Mouse (Mus musculus) heart, embryonic 12.5 days (tissue): Measurements from ENCODE around the gene Sash1. TPM values are rescaled to one million over a fixed set of nuclear protein-coding genes. Genes with fewer than 3 reads are reported as not detected.
"Not testable (repeated sequence)": the region's sequence is repeated elsewhere in the genome, so short reads cannot be mapped to it uniquely, and the experiment has no call there.

ENCODE experiments used
- ATAC-seq: fragments of 200-750 bp; cut with Nextera tagmentation; 2 replicates; pipeline ENCODE4 v1.8.0; 2017; ENCODE audit warnings: moderate TSS enrichment, moderate library complexity; ENCODE audit not compliant: insufficient number of reproducible peaks, low FRiP score
- H3K27ac ChIP-seq: fragments of 300-500 bp; sonication (generic); 2 replicates; pipeline ENCODE4 v1.5.1; 2016; ENCODE audit warnings: mild to moderate bottlenecking, moderate library complexity; ENCODE audit not compliant: poor library complexity, severe bottlenecking
- H3K27me3 ChIP-seq: fragments of 300-500 bp; sonication (generic); replicated peaks from 2 replicates; pipeline ENCODE4 v1.6.1; 2016; ENCODE audit warnings: mild to moderate bottlenecking, moderate library complexity
- H3K36me3 ChIP-seq: fragments of 300-500 bp; sonication (generic); 2 replicates; pipeline ENCODE4 v1.6.1; 2016; ENCODE audit warnings: mild to moderate bottlenecking, moderate library complexity
- H3K4me1 ChIP-seq: fragments of 300-500 bp; sonication (generic); replicated peaks from 2 replicates; pipeline ENCODE4 v1.6.1; 2016; ENCODE audit warnings: mild to moderate bottlenecking
- H3K4me2 ChIP-seq: fragments of 300-500 bp; sonication (generic); 2 replicates; pipeline ENCODE4 v1.6.1; 2016; ENCODE audit warnings: mild to moderate bottlenecking, moderate library complexity
- H3K4me3 ChIP-seq: fragments of 300-500 bp; sonication (generic); 2 replicates; pipeline ENCODE4 v1.5.1; 2016; ENCODE audit warnings: mild to moderate bottlenecking
- H3K9ac ChIP-seq: fragments of 300-500 bp; sonication (generic); 2 replicates; pipeline ENCODE4 v1.6.1; 2016; ENCODE audit warnings: mild to moderate bottlenecking, moderate library complexity
- H3K9me3 ChIP-seq: fragments of 300-500 bp; sonication (generic); replicated peaks from 2 replicates; pipeline ENCODE4 v1.6.1; 2016; ENCODE audit warnings: mild to moderate bottlenecking, moderate library complexity
- WGBS: fragments of 180-500 bp; shearing (Covaris S2); methylation state at CpG from one replicate; pipeline ENCODE4 v1.1.7; 2016; 5-methylcytosine and 5-hydroxymethylcytosine counted together
- polyA plus RNA-seq: library from polyadenylated mRNA; unstranded; fragments of >200 nt; fragmentation: Nextera tagmentation; extraction: Ambion mirVana; gene quantifications from 2 replicates; pipeline ENCODE4 v1.2.1, GENCODE M21; 2016

The Sash1 gene
- polyA plus RNA-seq, 1 experiment from 2014 or later, result 2.9 TPM

DNA sequence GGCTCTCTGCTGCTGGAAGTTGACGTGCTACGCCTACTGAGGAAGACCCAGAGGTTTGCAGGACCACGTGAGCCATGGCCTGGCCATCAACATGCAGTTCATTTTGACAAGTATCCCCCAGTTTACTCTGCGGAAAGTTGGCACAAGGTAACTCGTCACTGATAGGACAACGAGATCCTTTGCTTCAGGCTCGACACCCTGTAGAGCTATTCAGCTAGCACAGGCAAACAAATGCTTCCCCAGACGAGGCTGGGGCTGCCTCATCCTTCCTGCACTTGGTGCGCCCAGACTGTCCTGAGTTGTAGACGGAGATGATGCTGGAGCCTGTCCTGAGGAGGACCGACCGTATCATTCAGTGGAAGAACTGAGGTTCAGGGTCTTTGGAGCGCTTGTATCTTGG lies 166.5 kb downstream of the Sash1 start:
- no peak for ATAC-seq
- 67% methylated on average over 13 of the region's 13 CpGs for WGBS
- no peak overlapping the region for H3K9ac ChIP-seq
- peaks cover 11% of the 10 kb centered on the region; the same call in 1 of the 2 replicates for H3K36me3 ChIP-seq
- H3K9me3 ChIP-seq, result no peaks in the 10 kb centered on the region
- no peaks in the 10 kb centered on the region for H3K4me1 ChIP-seq
- no peak overlapping the region for H3K27ac ChIP-seq
- H3K4me3 ChIP-seq, result no peak overlapping the region
- H3K27me3 ChIP-seq, result no peaks in the 10 kb centered on the region; the same call in 1 of the 2 replicates
- H3K4me2 ChIP-seq, result no peak overlapping the region

DNA sequence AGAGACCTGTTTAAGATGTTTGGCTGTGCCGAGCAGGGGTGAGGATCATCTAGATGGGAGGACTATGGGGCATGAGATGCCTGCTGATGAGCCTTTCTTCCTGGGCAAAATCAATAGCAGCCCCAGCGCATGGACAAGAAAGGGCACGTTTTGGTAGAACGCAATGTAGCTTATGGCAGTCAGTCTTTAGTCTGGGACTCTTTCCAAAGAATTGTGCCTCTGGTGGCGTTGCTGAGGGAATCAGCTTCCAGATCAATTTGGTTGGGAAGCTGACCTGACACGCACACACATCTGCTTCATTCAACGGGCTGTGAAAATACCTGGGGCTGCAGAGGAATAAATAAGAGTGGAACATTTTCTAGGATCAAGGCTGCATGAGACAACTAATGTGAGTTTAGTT lies 167.0 kb downstream of the Sash1 start:
- no peak for ATAC-seq
- 82% methylated on average over 7 of the region's 7 CpGs for WGBS

DNA sequence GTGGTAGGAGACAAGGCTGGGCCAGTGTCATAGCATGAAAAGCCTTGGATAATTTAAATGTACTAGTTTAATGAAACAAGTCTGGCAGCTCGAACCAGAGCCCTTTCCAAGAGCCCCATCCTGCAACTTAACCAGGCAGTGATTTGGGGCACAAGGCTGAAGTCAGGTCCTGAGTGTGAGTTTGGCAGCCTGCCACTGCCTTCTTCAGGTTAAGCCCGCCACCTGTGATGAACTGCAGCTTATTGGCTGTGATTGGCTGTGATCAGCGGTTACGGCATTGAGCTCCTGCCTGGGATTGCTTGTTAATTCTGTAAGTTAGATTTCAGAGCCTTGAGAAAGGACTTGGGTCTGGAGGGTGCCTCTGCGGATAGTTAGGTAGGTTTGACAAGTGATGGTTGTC lies 168.7 kb downstream of the Sash1 start:
- no peaks in the 10 kb centered on the region; the same call in 1 of the 2 replicates for H3K27me3 ChIP-seq
- 0 out of 2 replicates have a peak, but pooled peaks cover 3% of the 10 kb centered on the region for H3K36me3 ChIP-seq
- H3K4me2 ChIP-seq, result no peak overlapping the region
- WGBS, result 74% methylated on average over 5 of the region's 5 CpGs
- no peak overlapping the region for H3K4me3 ChIP-seq
- no peak overlapping the region for H3K27ac ChIP-seq
- no peak for ATAC-seq
- no peaks in the 10 kb centered on the region for H3K4me1 ChIP-seq
- H3K9ac ChIP-seq, result no peak overlapping the region
- H3K9me3 ChIP-seq, result no peaks in the 10 kb centered on the region

More for the DNA sequence above, 167.0 kb downstream of the Sash1 start:
- Histone ChIP-seq H3K9ac (no peak overlapping the region), H3K27ac (no peak overlapping the region), H3K9me3 (no peaks in the 10 kb centered on the region), H3K27me3 (no peaks in the 10 kb centered on the region; the same call in 1 of the 2 replicates), H3K4me2 (no peak overlapping the region), H3K36me3 (0 out of 2 replicates have a peak, but pooled peaks cover 9% of the 10 kb centered on the region), H3K4me3 (no peak overlapping the region), H3K4me1 (no peaks in the 10 kb centered on the region)

DNA sequence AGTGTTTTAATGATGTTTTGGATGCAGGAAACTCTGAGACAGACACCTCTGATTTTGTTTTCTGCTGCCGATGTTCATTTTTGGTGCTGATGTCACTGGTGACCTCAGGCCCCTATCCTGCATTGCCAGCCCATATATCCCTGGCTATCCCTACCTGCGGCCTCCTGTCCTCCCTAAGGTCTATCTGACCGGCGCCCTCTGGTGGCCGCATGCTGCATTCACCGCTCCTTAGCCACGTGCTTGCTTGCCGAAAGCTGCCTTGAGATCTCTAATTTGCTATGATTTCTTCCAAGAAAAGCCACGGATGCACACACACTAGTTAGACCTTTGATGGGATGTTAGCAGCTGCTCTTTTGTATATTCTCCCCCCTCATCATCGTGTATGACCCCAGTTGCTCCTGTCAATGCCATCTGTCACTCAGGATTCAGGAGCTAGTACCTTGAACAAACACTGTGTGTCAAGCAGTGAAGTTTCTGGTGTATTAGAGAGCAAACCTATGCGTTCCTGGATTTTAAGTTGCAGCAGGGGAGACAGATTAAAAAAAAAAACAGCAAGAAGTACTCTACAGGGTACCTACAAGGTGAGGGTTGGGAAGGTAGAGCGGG lies 170.1 kb downstream of the Sash1 start:
- Histone ChIP-seq H3K4me2 (peak overlapping the region; percentile 22; the same call in 1 of the 2 replicates), H3K4me3 (no peak overlapping the region), H3K36me3 (no peaks in the 10 kb centered on the region), H3K27ac (no peak overlapping the region), H3K9ac (peak overlapping the region; percentile 8; the same call in 1 of the 2 replicates), H3K27me3 (no peaks in the 10 kb centered on the region; the same call in 1 of the 2 replicates), H3K4me1 (no peaks in the 10 kb centered on the region), H3K9me3 (no peaks in the 10 kb centered on the region)
- WGBS, result 17% methylated on average over 12 of the region's 12 CpGs
- no peak for ATAC-seq

DNA sequence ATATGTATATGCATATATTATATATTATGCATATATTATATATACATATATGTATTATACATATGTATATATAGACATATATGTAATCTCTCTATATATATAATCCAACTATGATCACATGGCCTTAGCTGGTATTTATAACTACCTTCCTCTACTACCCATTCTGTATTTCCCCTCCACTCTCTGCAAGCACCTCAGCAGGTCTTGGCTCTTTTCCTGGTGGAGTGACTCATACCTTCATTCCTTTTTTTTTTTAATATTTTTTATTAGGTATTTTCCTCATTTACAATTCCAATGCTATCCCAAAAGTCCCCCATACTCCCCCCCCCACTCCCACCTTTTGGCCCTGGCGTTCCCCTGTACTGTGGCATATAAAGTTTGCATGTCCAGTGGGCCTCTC lies 189.2 kb downstream of the Sash1 start:
- WGBS, result 95% methylated on average over 1 of the region's 1 CpGs
- not testable (repeated sequence) for H3K27ac ChIP-seq, H3K9ac ChIP-seq, H3K4me2 ChIP-seq, H3K4me1 ChIP-seq, ATAC-seq, H3K36me3 ChIP-seq, H3K27me3 ChIP-seq, H3K4me3 ChIP-seq, H3K9me3 ChIP-seq

DNA sequence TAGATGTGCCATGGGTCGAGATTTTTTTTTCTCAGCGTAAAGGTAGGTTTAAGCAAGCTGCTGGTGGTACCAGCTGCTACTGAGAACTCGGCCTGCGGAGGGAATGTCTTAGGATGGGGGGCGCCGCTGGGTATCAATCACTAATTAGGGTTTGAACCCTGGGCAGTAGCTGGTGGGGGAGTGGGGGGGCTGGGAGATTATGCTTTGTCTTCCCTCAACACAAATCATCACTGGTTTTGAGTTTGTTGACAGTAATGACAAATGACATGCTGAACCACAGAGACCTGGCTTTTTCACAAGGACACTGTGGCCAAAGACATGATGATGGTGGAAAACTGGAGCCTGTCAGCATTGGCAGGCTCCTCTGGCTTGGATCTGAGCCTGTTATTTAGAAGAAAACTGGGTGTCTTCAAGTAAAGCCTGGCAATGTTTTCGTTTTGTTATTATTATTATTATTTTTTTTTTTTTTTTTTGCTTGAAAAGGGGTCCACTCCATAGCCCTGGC lies 191.8 kb downstream of the Sash1 start:
- Histone ChIP-seq H3K27ac (no peak overlapping the region), H3K36me3 (no peaks in the 10 kb centered on the region), H3K27me3 (no peaks in the 10 kb centered on the region), H3K4me2 (no peak overlapping the region), H3K4me3 (no peak overlapping the region), H3K9ac (no peak overlapping the region), H3K4me1 (no peaks in the 10 kb centered on the region), H3K9me3 (no peaks in the 10 kb centered on the region)
- 86% methylated on average over 7 of the region's 7 CpGs for WGBS
- no peak for ATAC-seq

DNA sequence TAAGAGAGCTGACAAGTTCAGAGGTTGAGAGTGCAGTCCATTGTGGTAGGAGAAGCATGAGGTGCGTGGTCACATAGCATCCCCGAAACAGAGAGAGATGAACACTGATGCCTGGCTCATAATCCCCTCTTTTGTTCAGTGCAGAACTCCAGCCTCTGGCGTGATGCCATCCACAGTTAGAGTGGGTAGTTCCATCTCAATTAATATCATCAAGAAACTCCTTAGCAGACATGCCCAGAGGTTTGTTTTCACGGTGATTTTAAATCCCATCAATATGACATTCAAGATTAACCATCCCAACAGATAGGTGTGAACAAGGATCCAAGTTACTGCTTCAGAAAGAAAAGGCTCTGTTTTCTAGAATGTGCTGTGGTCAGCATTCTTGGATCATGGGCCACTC lies 192.3 kb downstream of the Sash1 start:
- ATAC-seq, result no peak
- H3K27me3 ChIP-seq, result no peaks in the 10 kb centered on the region
- 88% methylated on average over 4 of the region's 4 CpGs for WGBS

DNA sequence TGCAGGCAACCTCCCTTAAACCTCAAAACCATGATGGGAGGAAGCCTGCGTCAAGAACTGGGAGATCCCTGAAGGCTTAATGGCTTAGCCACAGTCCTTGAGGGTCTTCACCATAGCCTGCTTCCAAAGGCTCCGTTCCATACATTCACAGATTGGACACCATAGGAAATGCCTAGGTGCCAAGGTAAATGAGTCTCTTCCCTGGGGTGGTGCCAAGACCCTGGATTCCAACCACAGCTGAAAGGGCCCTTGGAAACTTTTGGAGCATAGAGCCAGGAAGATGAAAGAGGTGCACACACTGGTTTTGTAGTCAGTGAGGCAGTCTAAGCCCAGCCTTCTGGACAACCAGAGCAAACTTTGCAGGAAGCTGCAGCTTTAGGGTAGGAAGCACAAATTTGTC lies 193.3 kb downstream of the Sash1 start:
- ATAC-seq, result no peak
- H3K4me2 ChIP-seq, result no peak overlapping the region
- no peaks in the 10 kb centered on the region for H3K36me3 ChIP-seq
- 84% methylated on average over 2 of the region's 2 CpGs for WGBS
- H3K4me3 ChIP-seq, result no peak overlapping the region
- no peaks in the 10 kb centered on the region for H3K9me3 ChIP-seq
- no peaks in the 10 kb centered on the region for H3K4me1 ChIP-seq
- no peak overlapping the region for H3K27ac ChIP-seq
- H3K9ac ChIP-seq, result no peak overlapping the region
- H3K27me3 ChIP-seq, result no peaks in the 10 kb centered on the region

More for the DNA sequence above, 192.3 kb downstream of the Sash1 start:
- H3K27ac ChIP-seq, result no peak overlapping the region
- no peaks in the 10 kb centered on the region for H3K4me1 ChIP-seq
- H3K4me2 ChIP-seq, result no peak overlapping the region
- no peak overlapping the region for H3K4me3 ChIP-seq
- no peaks in the 10 kb centered on the region for H3K36me3 ChIP-seq
- H3K9me3 ChIP-seq, result no peaks in the 10 kb centered on the region
- no peak overlapping the region for H3K9ac ChIP-seq

DNA sequence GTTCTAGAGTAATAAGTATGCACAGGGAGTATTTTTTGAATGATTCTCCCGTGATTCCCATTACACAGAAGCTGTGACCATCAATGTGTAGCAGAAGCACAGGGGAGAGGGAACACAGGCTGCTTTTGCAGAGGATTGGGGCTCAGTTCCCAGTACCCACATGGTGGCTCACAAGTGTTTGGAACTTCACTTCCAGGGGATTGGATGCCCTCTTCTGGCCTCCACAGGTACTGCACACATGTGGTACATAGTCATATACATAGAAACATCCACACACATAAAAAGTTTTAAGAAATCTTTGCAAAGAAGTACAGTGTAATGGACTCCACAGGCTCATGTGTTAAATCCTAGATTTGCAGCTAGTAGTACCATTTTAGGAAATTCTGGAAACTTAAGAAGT lies 199.7 kb downstream of the Sash1 start:
- no peak for ATAC-seq
- H3K27me3 ChIP-seq, result no peaks in the 10 kb centered on the region
- H3K4me2 ChIP-seq, result no peak overlapping the region
- no peak overlapping the region for H3K9ac ChIP-seq
- WGBS, result 79% methylated on average over 1 of the region's 1 CpGs
- no peak overlapping the region for H3K27ac ChIP-seq
- H3K4me1 ChIP-seq, result no peaks in the 10 kb centered on the region
- peaks cover 4% of the 10 kb centered on the region; the same call in 1 of the 2 replicates for H3K9me3 ChIP-seq
- no peak overlapping the region for H3K4me3 ChIP-seq
- H3K36me3 ChIP-seq, result no peaks in the 10 kb centered on the region

DNA sequence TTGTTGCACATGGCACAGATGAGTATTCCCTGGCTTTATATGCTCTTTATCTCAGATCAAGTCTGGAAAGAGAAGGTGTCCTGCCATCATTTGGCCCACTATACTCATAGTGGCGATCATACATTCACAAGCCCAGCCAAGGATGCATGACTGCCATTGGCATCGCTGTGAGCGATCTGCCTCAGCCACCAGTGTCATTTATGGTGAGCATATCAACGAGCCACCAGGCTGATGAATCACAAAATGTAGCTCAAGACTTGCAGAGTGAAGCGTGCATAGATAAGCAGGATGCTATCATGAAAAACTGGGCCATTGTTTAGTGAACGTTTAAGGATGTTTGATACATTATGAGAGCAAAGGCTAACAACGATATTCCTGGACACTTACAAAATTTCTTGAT lies 200.6 kb downstream of the Sash1 start:
- H3K4me2 ChIP-seq, result no peak overlapping the region
- 88% methylated on average over 7 of the region's 7 CpGs for WGBS
- ATAC-seq, result no peak

DNA sequence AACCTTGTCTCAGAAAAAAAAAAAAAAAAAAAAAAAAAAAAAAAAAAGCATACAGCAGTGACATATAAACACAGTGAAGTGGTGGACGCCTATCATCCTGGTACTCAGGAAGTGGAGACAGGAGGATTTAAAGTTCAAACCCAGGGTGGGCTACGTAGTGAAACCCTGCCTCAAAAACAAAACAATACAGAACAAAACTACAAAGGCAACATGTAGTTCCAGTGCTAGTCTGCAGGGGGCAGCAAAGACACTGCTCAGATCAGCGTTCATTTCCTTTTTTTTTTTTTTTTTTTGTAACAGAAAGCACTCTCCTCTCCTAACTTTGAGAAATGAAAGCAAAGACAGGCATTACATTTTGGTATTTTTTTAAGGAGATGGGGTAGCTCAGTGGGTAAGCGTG lies 203.0 kb downstream of the Sash1 start:
- no peaks in the 10 kb centered on the region for H3K27me3 ChIP-seq
- WGBS, result 17% methylated on average over 4 of the region's 4 CpGs
- H3K9ac ChIP-seq, result no peak overlapping the region
- no peaks in the 10 kb centered on the region for H3K36me3 ChIP-seq
- no peaks in the 10 kb centered on the region for H3K4me1 ChIP-seq
- no peak overlapping the region for H3K4me3 ChIP-seq
- no peak overlapping the region for H3K4me2 ChIP-seq
- H3K27ac ChIP-seq, result no peak overlapping the region
- peaks cover 4% of the 10 kb centered on the region; the same call in 1 of the 2 replicates for H3K9me3 ChIP-seq
- ATAC-seq, result no peak

More for the DNA sequence above, 200.6 kb downstream of the Sash1 start:
- Histone ChIP-seq H3K4me1 (no peaks in the 10 kb centered on the region), H3K27ac (no peak overlapping the region), H3K9me3 (peaks cover 4% of the 10 kb centered on the region; the same call in 1 of the 2 replicates), H3K9ac (no peak overlapping the region), H3K36me3 (no peaks in the 10 kb centered on the region), H3K27me3 (no peaks in the 10 kb centered on the region), H3K4me3 (no peak overlapping the region)

DNA sequence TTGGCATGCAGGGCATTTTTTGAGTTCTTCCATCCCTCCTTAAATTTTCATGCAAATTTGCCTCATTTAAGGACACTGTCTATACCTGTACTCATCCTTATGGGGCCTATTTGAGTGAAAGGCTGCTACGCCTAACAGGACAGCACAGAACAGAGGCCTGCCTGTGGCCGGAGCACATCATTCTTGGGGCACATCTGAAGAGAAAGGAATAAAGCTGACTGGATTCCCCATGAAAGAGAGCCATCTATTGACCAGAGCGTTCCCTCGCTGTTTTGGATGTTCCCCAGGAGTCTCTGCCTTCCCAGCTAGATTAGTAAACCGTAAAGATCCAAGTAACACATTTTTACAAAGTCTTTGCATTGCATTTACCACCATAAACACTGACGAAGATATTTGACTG lies 203.5 kb downstream of the Sash1 start:
- no peak overlapping the region for H3K4me2 ChIP-seq
- H3K36me3 ChIP-seq, result no peaks in the 10 kb centered on the region
- WGBS, result 63% methylated on average over 6 of the region's 6 CpGs
- H3K9me3 ChIP-seq, result peaks cover 4% of the 10 kb centered on the region; the same call in 1 of the 2 replicates
- no peak for ATAC-seq
- no peak overlapping the region for H3K4me3 ChIP-seq
- no peak overlapping the region for H3K9ac ChIP-seq
- H3K27ac ChIP-seq, result no peak overlapping the region
- H3K27me3 ChIP-seq, result no peaks in the 10 kb centered on the region
- no peaks in the 10 kb centered on the region for H3K4me1 ChIP-seq
